Mouse (Mus musculus) CH12.LX (cell line): ENCODE data around the gene Eps15. TPM values are rescaled to one million over a fixed set of nuclear protein-coding genes. Genes with fewer than 3 reads are reported as not detected.

Experiments
- DNase-seq: peaks from one replicate; pipeline ENCODE4 v3.0.0-alpha.2; 2013; ENCODE audit errors: extremely low read depth
- H3K27ac ChIP-seq: 2 replicates; pipeline ENCODE4 v1.5.1; 2012; ENCODE audit warnings: low read depth, mild to moderate bottlenecking, control low read depth, moderate library complexity; ENCODE audit not compliant: insufficient read depth
- H3K27me3 ChIP-seq: replicated peaks from 2 replicates; pipeline ENCODE3; 2012; ENCODE audit warnings: inconsistent platforms
- H3K36me3 ChIP-seq, 2 experiments: replicated peaks in 1 of 2; 2 replicates each; pipeline versions ENCODE3 to v1.6.1; 2012; ENCODE audit warnings: inconsistent platforms in 1 of 2, low read length in 1 of 2, mild to moderate bottlenecking in 1 of 2, mixed read lengths in 1 of 2, moderate library complexity in 1 of 2; ENCODE audit not compliant: control insufficient read depth in 1 of 2, insufficient read depth in 1 of 2
- H3K4me1 ChIP-seq, 2 experiments: 2 replicates each; pipeline ENCODE4 v1.6.1; 2012; ENCODE audit warnings: inconsistent platforms in 1 of 2, moderate library complexity in 1 of 2; ENCODE audit not compliant: insufficient read depth in 2 of 2, control insufficient read depth in 1 of 2
- H3K4me2 ChIP-seq: 2 replicates; pipeline ENCODE4 v1.6.1; 2012; ENCODE audit warnings: low read depth, mild to moderate bottlenecking, control low read depth; ENCODE audit not compliant: poor library complexity, insufficient read depth, severe bottlenecking
- H3K4me3 ChIP-seq, 3 experiments: fragments of 150-350 bp in 1 of 3; sonication (generic) in 1 of 3; replicated peaks in 1 of 3; 2 replicates each; pipeline versions ENCODE3 to v1.5.1; 2011 to 2012; ENCODE audit warnings: low read depth in 2 of 3, low read length in 2 of 3, mild to moderate bottlenecking in 2 of 3, moderate library complexity in 2 of 3, control low read depth in 1 of 3, improper control_type of control experiment in 1 of 3, inconsistent platforms in 1 of 3, mixed read lengths in 1 of 3; ENCODE audit not compliant: poor library complexity in 1 of 3
- H3K79me2 ChIP-seq: replicated peaks from 2 replicates; pipeline ENCODE4 v1.6.1; 2012; ENCODE audit warnings: mild to moderate bottlenecking, moderate library complexity; ENCODE audit not compliant: control insufficient read depth, poor library complexity, insufficient read depth, severe bottlenecking; ENCODE audit errors: extremely low read depth
- H3K9ac ChIP-seq: 2 replicates; pipeline ENCODE4 v1.6.1; 2012; ENCODE audit warnings: low read depth, mild to moderate bottlenecking, control low read depth, moderate library complexity; ENCODE audit not compliant: insufficient read depth
- H3K9me3 ChIP-seq: replicated peaks from 2 replicates; pipeline ENCODE3; 2012; ENCODE audit warnings: low read length, inconsistent platforms, mixed read lengths
- BHLHE40 ChIP-seq: IDR thresholded peaks from 2 replicates; pipeline ENCODE4 v1.6.1; 2011; ENCODE audit warnings: mild to moderate bottlenecking, low read depth, low read length, improper control_type of control experiment
- CHD2 ChIP-seq: IDR thresholded peaks from 2 replicates; pipeline ENCODE4 v1.6.1; 2011; ENCODE audit warnings: low read length, improper control_type of control experiment
- CTCF ChIP-seq, 2 experiments: IDR thresholded peaks in 1 of 2; conservative IDR thresholded peaks in 1 of 2; 2 replicates each; pipeline ENCODE4 v1.5.1; 2011 to 2012; ENCODE audit warnings: low read depth in 2 of 2, low read length in 2 of 2, improper control_type of control experiment in 1 of 2, inconsistent platforms in 1 of 2, mild to moderate bottlenecking in 1 of 2, moderate library complexity in 1 of 2
- GABPA ChIP-seq: IDR thresholded peaks from 2 replicates; pipeline ENCODE4 v1.6.1; 2012; ENCODE audit warnings: low read depth, low read length, improper control_type of control experiment, inconsistent platforms; ENCODE audit not compliant: insufficient replicate concordance
- KAT2A ChIP-seq: IDR thresholded peaks from 2 replicates; pipeline ENCODE4 v1.6.1; 2012; ENCODE audit warnings: low read length, improper control_type of control experiment, inconsistent platforms; ENCODE audit not compliant: insufficient replicate concordance
- MAX ChIP-seq: IDR thresholded peaks from 2 replicates; pipeline ENCODE4 v1.6.1; 2011; ENCODE audit warnings: low read length, improper control_type of control experiment
- MEF2A ChIP-seq: IDR thresholded peaks from 2 replicates; pipeline ENCODE4 v1.6.1; 2014; ENCODE audit warnings: low read depth, mild to moderate bottlenecking, inconsistent platforms, low read length, improper control_type of control experiment, borderline replicate concordance
- MXI1 ChIP-seq: IDR thresholded peaks from 2 replicates; pipeline ENCODE4 v1.6.1; 2011; ENCODE audit warnings: mild to moderate bottlenecking, low read depth, low read length, improper control_type of control experiment
- NRF1 ChIP-seq: IDR thresholded peaks from 2 replicates; pipeline ENCODE4 v1.6.1; 2014; ENCODE audit warnings: low read depth, mild to moderate bottlenecking, inconsistent platforms, low read length, improper control_type of control experiment, moderate library complexity
- POLR2A ChIP-seq: IDR thresholded peaks from 2 replicates; pipeline ENCODE4 v1.6.1; 2011; ENCODE audit warnings: low read depth, mild to moderate bottlenecking, improper control_type of control experiment, low read length
- RAD21 ChIP-seq: IDR thresholded peaks from 2 replicates; pipeline ENCODE4 v1.6.1; 2011; ENCODE audit warnings: low read depth, mild to moderate bottlenecking, low read length, improper control_type of control experiment, moderate library complexity
- UBTF ChIP-seq: IDR thresholded peaks from 2 replicates; pipeline ENCODE4 v1.6.1; 2012; ENCODE audit warnings: low read depth, mild to moderate bottlenecking, inconsistent platforms, low read length, improper control_type of control experiment, moderate library complexity
- ZKSCAN1 ChIP-seq: IDR thresholded peaks from 2 replicates; pipeline ENCODE4 v1.6.1; 2012; ENCODE audit warnings: low read depth, inconsistent platforms, low read length, improper control_type of control experiment, borderline replicate concordance
- ZMIZ1 ChIP-seq: IDR thresholded peaks from 2 replicates; pipeline ENCODE4 v1.6.1; 2012; ENCODE audit warnings: low read depth, mild to moderate bottlenecking, inconsistent platforms, low read length, improper control_type of control experiment
- dilution Hi-C: fragments of 300-500 bp; cut with MboI; formaldehyde crosslinking; loops from 2 replicates; pipeline ENCODE4 v1.14.3; 2020; ENCODE audit warnings: low sequenced_read_pairs; ENCODE audit not compliant: extremely low pct_unique_long_range_greater_than_20kb, extremely low pct_ligation_motif_present
- in situ Hi-C: fragments of 300-500 bp; cut with MboI; formaldehyde crosslinking; loops from 3 replicates; pipeline ENCODE4 v1.14.3; 2019; ENCODE audit warnings: low sequenced_read_pairs, low pct_ligation_motif_present, low pct_unique_long_range_greater_than_20kb, mixed read lengths
- polyA plus RNA-seq: library from polyadenylated mRNA; unstranded; fragments of >175 nt; gene quantifications from 2 replicates; pipeline ENCODE4 v1.2.1, GENCODE M21; 2012; ENCODE audit warnings: low read depth; ENCODE audit not compliant: insufficient read length
- total RNA-seq, 2 experiments: library from RNA; depleted of rRNA; stranded (reverse); fragments of 300-350 nt in 1 of 2; fragments of >200 nt in 1 of 2; gene quantifications; 2 replicates each; pipeline ENCODE4 v1.2.3; 2012 to 2014

Gene Eps15
- total and polyA plus RNA-seq, 3 experiments = 23.4 to 60.4 (median 39.6) TPM

GRCm38 (mm10) chr4:109410681-109411376, 130.8 kb downstream of the Eps15 start:
- in situ Hi-C loops = no loop called here
- Histone ChIP-seq H3K9ac (no peak overlapping the region), H3K27ac (no peak overlapping the region)

GRCm38 (mm10) chr4:109411377-109411967, 131.4 kb downstream of the Eps15 start:
- Histone ChIP-seq H3K79me2 (no peaks in the 10 kb centered on the region), H3K27ac (no peak overlapping the region), H3K27me3 (no peaks in the 10 kb centered on the region), H3K4me2 (no peak overlapping the region), H3K4me3 (no peak overlapping the region), H3K9me3 (peaks cover 2% of the 10 kb centered on the region), H3K4me1 (peaks cover 5 to 42% of the 10 kb centered on the region in 2 experiments), H3K36me3 (no peaks in the 10 kb centered on the region), H3K9ac (no peak overlapping the region)
- TF ChIP-seq GABPA (no peak), ZMIZ1 (no peak), ZKSCAN1 (no peak), UBTF (no peak), NRF1 (no peak), RAD21 (no peak), CTCF (conservative IDR thresholded peaks at IDR 0.05 in 1 of 2, IDR thresholded peaks at IDR 0.05 in 1 of 2; ENCODE audit: low read depth in 2 of 2, low read length in 2 of 2) (no peak), BHLHE40 (no peak), CHD2 (no peak), KAT2A (no peak), MEF2A (no peak)
- dilution Hi-C loops = no loop called here
- in situ Hi-C loops = no loop called here
- no peak for DNase-seq

More at GRCm38 (mm10) chr4:109410681-109411376, 130.8 kb downstream of the Eps15 start:
- Histone ChIP-seq H3K9me3 (peaks cover 2% of the 10 kb centered on the region), H3K4me1 (peaks cover 5 to 48% of the 10 kb centered on the region in 2 experiments), H3K27me3 (no peaks in the 10 kb centered on the region), H3K4me3 (no peak overlapping the region), H3K79me2 (no peaks in the 10 kb centered on the region), H3K36me3 (no peaks in the 10 kb centered on the region), H3K4me2 (no peak overlapping the region)
- dilution Hi-C loops = no loop called here
- TF ChIP-seq MXI1 (no peak), ZKSCAN1 (no peak), MAX (no peak), POLR2A (no peak)
- no peak for DNase-seq
